Mouse (Mus musculus) liver (tissue): ENCODE data around the gene Proca1.

ENCODE experiments used
- DNase-seq: peaks from one replicate; pipeline ENCODE4 v3.0.0-alpha.2; 2020; ENCODE audit warnings: mixed read lengths

Proca1 gene

DNA sequence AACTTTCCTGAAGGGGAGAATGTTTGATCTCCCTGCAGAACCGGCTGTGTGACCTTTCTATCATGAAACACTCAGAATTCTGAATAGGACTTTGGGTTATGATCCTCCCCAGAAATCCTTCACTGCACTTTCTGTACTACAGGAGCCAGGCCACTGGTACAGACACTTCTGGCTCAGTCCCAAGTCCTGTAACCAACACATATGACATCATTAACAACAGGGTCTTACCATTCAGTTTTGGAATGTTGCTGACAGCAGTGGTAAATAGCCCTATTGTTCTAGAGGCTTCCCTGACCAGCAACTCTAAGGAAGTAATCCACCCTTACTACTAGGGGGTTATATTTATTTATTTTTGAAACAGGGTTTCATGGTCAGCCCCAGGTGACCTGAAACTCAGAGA, at the start of gene Proca1:
Gene Proca1, plus strand, starts transcription at position 280 of the 400 bp plus-strand sequence.
- no peak for DNase-seq

DNA sequence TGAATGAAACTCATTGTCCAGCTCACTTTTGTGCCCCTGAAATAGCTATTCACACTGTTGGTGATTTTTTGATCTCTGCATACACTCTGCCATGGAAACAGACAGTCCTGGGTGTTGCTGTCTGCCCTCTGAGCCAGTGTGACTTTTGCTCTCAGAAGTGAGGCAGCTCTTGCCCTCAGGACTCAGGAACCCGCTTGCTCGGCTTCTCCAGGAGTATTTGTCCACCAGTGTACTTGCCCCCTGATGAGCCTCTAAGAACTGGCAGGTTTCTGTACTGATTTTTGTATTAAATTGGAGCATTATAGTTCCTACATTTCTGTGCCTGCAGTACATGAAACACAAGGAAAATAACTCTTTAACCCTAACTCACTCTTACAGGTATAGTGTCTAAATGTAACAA, 49.7 kb upstream of the Proca1 start:
- DNase-seq = no peak

DNA sequence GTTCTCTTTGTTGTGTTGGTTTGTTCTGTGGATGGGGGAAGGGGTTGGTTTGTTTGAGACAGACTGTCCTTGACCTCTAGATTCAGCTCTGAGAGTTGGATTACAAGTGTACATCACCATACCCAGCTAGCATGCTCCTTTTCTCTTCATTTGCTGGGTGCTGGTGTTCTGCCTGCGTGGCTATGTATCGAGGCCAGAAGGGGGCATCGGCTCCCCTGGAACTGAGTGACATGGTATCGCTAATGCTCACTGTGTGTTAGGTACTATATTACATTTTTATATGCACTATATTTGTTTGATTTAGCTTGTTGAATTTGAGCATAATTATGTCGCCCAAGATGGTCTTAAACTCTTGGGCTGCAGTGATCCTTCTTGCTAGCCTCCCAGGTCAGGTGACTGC, 47.0 kb upstream of the Proca1 start:
- no peak for DNase-seq

DNA sequence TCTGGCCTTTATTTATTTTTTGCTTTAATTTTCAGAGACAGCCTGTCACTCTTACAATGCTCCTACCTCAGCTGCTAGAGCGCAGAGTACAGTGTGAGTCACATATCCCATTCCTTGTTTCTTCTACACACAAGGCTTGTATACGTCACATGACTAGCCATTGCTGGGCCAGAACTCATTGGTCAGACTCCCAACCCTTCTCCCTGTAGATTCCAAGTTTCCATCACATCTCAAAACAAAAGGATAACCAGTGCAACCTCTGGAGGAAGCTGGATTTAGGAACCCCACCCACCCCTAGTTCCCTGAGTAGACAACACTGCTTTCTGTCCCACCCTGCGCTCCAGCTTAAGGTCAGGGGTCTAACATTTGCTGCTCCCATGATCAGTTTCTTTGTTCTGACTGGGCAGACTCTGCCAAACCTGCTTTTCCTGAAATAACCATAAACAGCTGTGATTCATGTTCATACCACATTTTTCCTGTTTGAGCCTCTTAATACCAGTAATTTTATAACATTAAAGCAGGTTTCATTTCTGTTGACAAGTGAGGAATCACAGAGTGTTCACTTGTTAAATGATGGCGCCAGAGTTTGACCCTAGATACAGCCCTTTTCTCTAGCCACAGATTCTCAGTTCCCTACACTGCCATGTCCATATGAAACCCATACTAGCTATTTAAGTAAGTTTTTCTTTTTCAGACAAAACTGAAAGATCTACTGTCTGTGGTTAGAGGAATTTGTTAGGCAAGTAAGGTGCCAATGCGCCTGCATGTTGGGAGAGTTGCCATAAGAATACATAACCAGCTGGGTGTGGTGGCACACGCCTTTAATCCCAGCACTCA, 46.3 kb upstream of the Proca1 start:
- no peak for DNase-seq

DNA sequence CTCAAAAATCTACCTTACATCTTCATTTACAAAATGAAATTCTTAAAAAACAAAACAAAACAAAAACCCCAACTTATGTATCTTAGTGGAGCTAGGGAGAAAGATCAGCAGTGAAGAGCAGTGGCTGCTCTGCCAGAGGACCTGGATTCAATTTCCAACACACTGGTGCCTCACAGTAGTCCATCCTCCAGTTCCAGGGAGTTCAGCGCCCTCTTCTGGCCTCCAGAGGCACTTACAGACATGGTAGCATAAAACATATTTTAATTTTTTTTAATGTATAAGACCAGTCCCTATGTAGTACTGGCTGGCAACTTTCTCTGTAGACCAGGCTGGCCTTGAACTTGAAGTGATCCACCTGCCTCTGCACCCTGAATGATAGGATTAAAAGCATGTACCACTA, 42.0 kb upstream of the Proca1 start:
- DNase-seq = peak; percentile 60

DNA sequence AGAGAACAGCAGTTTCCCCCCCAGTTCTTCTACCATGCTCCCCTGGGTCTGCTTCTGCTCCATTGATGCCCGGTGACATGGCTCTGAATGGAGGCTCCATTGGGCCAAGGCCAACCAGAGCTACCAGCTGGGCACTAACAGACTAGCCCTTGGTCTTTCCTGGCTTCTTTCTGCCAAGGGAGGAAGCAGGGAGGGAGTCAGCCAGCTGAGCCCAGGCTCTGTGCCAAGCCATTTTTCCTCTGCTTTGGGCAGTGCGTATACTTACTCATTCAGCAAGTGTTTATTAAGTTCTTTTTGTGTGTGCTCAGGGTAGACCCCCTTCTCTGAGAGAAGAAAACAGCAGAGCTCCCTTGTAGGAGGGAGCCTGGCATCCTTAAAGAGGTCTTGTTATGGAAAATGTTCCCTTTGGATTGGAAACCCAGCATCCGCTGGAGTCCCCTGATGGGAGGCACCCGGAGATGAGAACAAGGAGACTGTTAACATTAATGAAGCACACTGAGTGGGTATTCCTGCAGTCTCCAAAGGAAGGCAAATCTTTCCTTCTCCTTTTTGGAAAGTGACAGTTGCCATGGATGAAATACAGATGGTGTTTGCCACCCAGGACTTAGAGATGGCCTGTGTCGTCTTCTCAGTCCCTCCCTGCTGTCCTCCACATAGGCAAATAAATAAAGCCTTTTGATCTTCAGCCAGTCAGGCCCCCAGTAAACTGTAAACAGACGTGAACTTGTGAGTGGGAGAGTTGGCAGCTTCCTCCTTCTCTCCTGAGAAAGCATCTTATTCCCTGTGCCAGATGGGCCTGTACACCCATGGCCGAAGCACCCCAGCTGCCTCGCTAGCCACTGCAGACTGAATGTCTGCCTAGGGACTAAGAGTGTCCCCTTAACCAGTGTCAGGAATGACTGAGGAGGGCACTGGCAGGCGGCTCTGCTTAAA, 40.6 kb upstream of the Proca1 start:
- no peak for DNase-seq

DNA sequence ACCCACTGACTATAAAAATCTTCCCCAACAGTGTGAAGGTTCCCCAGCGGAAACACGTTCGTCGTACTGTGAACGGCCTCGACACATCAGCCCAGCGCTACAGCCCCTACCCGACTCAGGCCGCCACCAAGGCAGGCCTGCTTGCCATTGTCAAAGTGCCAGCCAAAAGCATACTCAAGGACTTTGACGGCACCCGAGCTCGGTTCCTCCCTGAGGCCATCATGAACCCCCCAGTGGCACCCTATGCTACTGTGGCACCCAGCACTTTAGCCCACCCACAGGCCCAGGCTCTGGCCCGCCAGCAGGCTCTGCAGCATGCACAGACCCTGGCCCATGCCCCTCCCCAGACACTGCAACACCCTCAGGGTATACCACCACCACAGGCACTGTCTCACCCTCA, 39.4 kb upstream of the Proca1 start:
- DNase-seq = no peak

- no peak for DNase-seq
Observed at GRCm38 (mm10) chr11:78155674-78156073, 37.5 kb upstream of the Proca1 start.

- no peak for DNase-seq
Observed at GRCm38 (mm10) chr11:78156156-78156699, 37.0 kb upstream of the Proca1 start.

- peak; percentile 82 for DNase-seq
Observed at GRCm38 (mm10) chr11:78159096-78159495, 34.1 kb upstream of the Proca1 start.

DNA sequence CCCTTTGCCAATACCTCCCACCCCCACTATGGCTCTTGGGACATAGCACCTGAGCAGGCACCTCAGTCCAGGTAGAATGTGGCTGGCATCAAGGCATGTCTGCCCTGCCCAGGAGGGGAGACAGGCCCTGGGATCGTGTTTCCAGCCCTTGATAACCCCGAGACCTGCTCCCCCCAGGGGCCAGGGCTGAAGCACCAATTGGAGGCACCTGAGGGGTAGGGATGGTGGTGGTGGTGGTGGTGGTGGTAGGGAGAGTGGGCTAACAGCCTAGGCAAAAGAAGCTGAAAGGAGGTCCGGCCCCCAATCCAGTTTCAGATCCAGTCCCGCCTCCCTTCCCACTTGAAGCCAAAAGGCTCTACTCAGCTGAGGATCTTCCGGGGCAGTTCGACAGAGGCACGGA, 33.6 kb upstream of the Proca1 start:
- DNase-seq = no peak

- DNase-seq = no peak
Observed at GRCm38 (mm10) chr11:78160171-78160570, 33.0 kb upstream of the Proca1 start.

DNA sequence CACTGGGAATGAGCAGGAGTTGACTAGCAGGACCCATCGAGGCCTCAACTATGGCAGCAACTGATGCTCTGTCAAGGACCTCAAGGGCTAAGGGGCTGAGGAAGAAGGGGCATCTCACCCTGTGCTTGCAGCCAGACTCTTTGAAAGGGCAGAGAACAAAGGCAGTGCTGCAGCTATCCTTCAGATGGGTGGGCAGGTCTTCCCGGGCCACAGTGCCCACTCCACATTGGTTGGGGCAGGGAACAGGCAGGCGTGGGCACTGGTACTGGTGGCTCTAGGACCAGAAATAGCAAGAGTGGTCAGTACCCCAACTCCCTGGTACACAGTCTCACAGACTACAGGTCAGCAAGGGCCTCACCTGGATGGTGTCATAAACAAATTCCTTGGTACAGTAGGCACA, 32.5 kb upstream of the Proca1 start:
- DNase-seq = no peak

GRCm38 (mm10) chr11:78161169-78161568, 32.0 kb upstream of the Proca1 start:
- no peak for DNase-seq

DNA sequence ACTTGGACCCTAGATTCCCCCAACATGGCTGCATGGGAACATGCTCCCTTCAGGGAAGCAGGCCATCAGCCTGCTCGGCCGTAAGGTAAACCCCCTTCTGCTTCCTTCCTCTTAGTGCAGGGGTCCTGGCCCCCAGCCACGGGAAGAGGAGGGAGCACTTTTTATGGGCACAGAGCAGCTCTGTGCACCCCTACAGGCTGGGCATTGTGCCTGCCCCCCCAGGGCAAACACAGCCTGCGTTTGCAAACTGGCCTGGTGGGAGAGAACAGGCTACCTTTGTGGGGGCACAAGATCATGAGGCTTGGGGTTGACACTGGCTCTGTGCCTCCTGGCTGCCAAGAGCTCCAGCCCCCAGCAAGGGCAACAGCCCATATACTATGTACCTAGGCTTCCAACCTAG, 31.2 kb upstream of the Proca1 start:
- DNase-seq = no peak

- DNase-seq = no peak
Observed at GRCm38 (mm10) chr11:78162504-78162903, 30.7 kb upstream of the Proca1 start.

GRCm38 (mm10) chr11:78163045-78163444, 30.1 kb upstream of the Proca1 start:
- no peak for DNase-seq

DNA sequence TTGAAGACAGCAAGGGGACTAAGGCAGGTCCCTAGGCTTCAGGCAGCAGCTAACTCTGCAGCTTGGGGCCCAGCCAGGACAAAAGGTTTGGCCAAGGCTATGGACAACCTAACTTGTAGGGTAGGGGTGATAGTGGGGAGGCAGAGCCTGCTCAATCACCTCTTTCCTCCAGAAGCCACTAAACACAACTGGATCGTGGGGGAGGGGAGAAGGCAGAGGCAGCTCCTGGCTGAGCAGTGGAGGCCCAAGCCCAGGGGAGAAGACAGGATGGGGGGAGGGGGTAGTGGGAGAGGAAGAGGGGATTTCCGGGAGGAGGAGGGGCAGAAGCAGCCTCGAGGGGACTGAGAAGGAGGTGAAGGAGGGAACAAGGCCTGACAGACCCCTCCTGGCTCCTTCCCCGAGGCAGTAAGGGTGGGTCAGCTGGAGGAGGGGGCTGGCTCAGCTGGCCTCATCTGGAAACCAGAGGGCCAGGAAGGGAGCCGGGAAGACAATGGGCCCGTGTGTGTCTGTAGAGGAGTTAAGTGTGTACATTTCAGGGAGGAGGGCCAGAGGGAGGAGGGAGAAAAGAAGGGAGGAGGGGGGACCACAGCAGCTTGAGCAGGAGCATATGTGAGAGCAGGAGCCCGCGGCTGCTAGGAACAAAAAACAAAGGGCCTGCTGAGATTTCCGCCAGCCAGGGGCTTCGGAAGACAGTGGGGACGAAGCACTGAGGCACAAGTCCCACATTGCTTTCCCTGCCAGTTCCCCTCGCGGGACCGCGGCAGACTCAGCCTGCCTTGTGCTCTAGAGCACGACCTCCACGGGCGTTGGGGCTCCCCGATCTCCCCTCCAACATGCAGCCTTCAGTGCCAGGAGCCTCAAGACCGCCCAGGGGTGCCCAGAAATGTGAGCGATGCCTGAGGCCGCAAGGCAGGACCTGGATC, 29.2 kb upstream of the Proca1 start:
- DNase-seq = peak; percentile 72

DNA sequence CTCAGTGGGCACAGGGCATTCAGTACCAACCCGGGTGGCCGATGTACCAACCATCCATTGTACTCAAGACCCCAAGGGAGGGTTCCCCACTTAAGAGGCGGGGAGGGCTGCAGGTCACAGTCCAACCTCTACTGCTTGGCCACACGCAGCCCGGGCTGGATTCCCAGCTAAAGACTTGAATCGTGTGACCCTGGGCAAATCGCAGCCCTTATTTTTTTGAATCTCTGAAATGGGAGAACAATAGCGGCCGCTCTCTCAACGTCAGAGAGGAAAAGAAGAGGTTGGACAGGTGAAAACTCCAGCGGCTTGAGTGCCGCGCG, 28.6 kb upstream of the Proca1 start:
- no peak for DNase-seq

DNA sequence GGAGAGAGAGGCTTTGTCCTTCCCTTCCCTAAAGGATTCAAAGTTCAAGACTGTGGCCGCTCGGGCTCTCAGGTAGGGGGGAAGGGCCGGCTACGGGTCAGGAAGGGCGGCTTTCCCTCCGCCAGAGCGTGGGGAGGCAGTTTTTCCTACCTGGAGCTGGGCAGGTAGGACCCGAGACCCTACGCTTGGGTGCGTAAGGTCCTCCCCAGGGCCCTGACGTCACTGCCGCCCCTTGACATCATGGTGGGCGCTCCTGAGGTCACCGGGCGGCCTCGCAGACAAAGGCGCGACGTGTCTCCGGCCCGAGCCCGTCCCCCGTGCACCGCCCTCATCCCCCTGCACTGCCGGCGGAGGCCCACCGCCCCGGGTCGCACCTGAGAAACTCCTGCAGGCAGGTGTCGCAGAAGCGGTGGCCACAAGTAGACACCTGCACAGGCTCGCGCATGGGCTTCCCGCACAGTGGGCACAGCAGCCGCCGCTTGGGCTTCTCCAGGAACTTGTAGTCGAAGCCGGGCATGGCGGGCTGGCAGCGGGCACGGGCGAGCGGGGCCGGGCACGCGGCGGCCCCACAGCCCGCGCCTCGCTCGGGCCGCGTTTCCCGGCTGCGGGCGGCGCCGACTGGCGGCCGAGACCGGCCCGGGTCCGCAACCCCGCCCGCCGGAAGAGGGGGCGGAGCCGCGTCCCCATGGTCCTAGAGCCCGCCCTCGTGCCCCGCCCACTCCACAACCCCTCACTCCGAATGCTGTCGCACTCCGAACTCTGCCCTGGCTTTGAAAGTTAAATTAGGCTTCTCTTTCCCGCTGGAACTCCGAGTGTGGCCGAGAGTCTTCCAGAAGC, 28.1 kb upstream of the Proca1 start, which contains the start of gene Traf4:
Gene Traf4, minus strand, starts transcription at position 666 of the 837 bp plus-strand sequence.
- DNase-seq = peak; percentile 94

DNA sequence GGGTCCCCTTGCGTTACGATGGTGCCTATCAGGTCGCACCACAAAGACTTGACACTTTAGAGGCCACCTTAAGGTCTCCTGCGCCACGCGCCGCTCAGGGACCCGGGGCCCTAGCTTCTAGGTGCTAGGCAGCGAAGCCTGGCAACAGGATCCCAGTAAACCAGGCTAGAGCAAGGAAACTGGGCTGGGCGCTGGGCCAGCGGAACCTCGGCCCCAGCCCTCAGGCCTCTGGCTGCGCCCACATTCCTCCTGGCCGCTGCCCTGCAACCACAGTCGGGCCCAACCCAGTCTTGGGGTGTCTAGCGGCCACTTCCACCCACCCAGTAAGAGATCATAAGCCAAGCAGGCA, 27.5 kb upstream of the Proca1 start:
- no peak for DNase-seq

GRCm38 (mm10) chr11:78166161-78166560, 27.0 kb upstream of the Proca1 start:
- no peak for DNase-seq
